Mouse (Mus musculus) kidney, embryonic 16.5 days (tissue): ENCODE data around the gene Kcnh7. TPM values are rescaled to one million over a fixed set of nuclear protein-coding genes. Genes with fewer than 3 reads are reported as not detected.

ENCODE experiments used
- ATAC-seq: fragments of 200-750 bp; cut with Nextera tagmentation; 2 replicates; pipeline ENCODE4 v1.8.0; 2017; ENCODE audit warnings: moderate TSS enrichment; ENCODE audit not compliant: low FRiP score, low TSS enrichment
- H3K27ac ChIP-seq: fragments of 300-500 bp; sonication (generic); 2 replicates; pipeline ENCODE4 v1.5.1; 2014; ENCODE audit warnings: low read length
- H3K27me3 ChIP-seq: fragments of 300-500 bp; sonication (generic); 2 replicates; pipeline ENCODE4 v1.6.1; 2014; ENCODE audit warnings: low read length, control low read depth, mixed read lengths; ENCODE audit not compliant: insufficient read depth
- H3K36me3 ChIP-seq: fragments of 300-500 bp; sonication (generic); 2 replicates; pipeline ENCODE4 v1.6.1; 2014; ENCODE audit warnings: low read length, control low read depth, mixed read lengths; ENCODE audit not compliant: insufficient read depth
- H3K4me1 ChIP-seq: fragments of 300-500 bp; sonication (generic); 2 replicates; pipeline ENCODE4 v1.6.1; 2014; ENCODE audit warnings: low read length, control low read depth, mixed read lengths; ENCODE audit not compliant: insufficient read depth
- H3K4me2 ChIP-seq: fragments of 300-500 bp; sonication (generic); replicated peaks from 2 replicates; pipeline ENCODE4 v1.6.1; 2014; ENCODE audit warnings: low read depth, low read length
- H3K4me3 ChIP-seq: fragments of 300-500 bp; sonication (generic); 2 replicates; pipeline ENCODE4 v1.5.1; 2014; ENCODE audit warnings: mild to moderate bottlenecking, low read length
- H3K9ac ChIP-seq: fragments of 300-500 bp; sonication (generic); replicated peaks from 2 replicates; pipeline ENCODE4 v1.6.1; 2014; ENCODE audit warnings: low read length
- H3K9me3 ChIP-seq: fragments of 300-500 bp; sonication (generic); 2 replicates; pipeline ENCODE4 v1.6.1; 2016; ENCODE audit warnings: low read length, control low read depth
- WGBS: fragments of 180-500 bp; shearing (Covaris S2); extraction: QIAGEN DNeasy Blood & Tissue Kit; methylation state at CpG from one replicate; pipeline ENCODE4 v1.1.7; 2014; 5-methylcytosine and 5-hydroxymethylcytosine counted together
- polyA plus RNA-seq: library from polyadenylated mRNA; unstranded; fragments of >200 nt; fragmentation: Nextera tagmentation; extraction: Ambion mirVana; gene quantifications from 2 replicates; pipeline ENCODE4 v1.2.1, GENCODE M21; 2015

Kcnh7 gene
- polyA plus RNA-seq, 1 experiment from 2014 or later: 1.6 TPM

DNA sequence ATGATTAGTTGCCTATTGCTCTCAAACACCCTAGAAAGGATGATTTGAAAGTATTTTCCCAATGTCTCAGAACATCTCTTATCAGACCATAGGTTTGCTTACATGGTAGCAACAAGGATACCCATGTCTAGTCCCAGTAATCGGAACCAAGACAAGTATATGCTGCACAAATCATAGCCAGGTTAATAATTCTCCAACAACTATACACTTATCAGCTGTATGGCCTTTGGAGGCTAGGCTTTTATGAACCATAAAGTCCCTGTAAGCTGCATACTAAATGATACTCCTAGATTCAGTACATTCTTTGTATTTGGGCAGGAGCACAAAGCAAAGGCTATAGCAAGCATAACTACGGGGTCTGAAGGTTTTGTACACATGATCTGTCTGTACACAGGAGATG lies 78.1 kb downstream of the Kcnh7 start:
- Histone ChIP-seq H3K27ac (no peak overlapping the region), H3K36me3 (no peaks in the 10 kb centered on the region), H3K27me3 (no peaks in the 10 kb centered on the region), H3K4me2 (no peak overlapping the region), H3K4me3 (no peak overlapping the region), H3K4me1 (no peaks in the 10 kb centered on the region), H3K9me3 (no peaks in the 10 kb centered on the region), H3K9ac (no peak overlapping the region)
- 74% methylated on average over 2 of the region's 2 CpGs for WGBS
- no peak for ATAC-seq

DNA sequence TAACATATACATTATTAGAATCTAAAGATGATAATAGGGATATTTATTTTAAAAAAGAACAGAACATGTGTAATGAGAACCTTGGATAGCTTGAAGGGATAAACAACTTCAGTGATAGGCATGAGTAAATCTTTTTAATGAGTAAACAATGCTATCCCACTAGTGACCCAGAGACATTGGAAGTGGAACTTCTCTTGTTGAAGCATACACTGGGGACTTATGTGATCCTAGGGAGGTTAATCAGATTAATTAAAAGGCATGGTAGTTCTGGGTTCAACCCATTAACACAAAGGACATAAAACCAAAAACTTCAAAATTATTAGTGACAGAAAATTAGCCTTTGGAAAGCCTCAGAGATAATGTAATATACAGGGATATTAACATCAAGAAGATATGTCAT lies 84.4 kb downstream of the Kcnh7 start:
- Histone ChIP-seq H3K4me3 (no peak overlapping the region), H3K9ac (no peak overlapping the region), H3K27ac (no peak overlapping the region), H3K9me3 (no peaks in the 10 kb centered on the region), H3K4me1 (no peaks in the 10 kb centered on the region), H3K27me3 (no peaks in the 10 kb centered on the region), H3K4me2 (no peak overlapping the region), H3K36me3 (no peaks in the 10 kb centered on the region)
- ATAC-seq: no peak

DNA sequence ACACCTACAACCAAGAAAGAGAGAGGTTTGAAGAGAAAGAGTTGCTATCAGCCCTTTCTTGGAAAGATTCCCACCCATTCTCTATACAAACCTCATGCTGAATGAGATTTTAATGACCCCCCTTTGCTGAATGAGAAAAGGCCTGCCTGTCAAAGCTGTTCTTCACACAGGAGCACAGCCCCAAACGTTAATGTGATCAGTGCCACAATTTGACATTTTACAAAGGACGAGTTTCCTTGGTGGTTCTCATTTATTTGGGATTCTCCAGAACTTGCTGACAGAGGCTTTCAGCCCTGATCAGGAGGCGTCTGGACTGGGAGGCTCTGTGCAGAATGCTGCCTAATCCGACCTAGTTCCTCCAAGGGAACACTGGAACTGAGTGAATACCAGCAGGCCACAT lies 92.3 kb downstream of the Kcnh7 start:
- no peaks in the 10 kb centered on the region for H3K36me3 ChIP-seq
- WGBS: 59% methylated on average over 4 of the region's 4 CpGs
- no peak overlapping the region for H3K9ac ChIP-seq
- no peaks in the 10 kb centered on the region for H3K4me1 ChIP-seq
- no peak overlapping the region for H3K4me3 ChIP-seq
- no peaks in the 10 kb centered on the region for H3K9me3 ChIP-seq
- no peak for ATAC-seq
- no peaks in the 10 kb centered on the region for H3K27me3 ChIP-seq
- no peak overlapping the region for H3K27ac ChIP-seq
- H3K4me2 ChIP-seq: no peak overlapping the region

DNA sequence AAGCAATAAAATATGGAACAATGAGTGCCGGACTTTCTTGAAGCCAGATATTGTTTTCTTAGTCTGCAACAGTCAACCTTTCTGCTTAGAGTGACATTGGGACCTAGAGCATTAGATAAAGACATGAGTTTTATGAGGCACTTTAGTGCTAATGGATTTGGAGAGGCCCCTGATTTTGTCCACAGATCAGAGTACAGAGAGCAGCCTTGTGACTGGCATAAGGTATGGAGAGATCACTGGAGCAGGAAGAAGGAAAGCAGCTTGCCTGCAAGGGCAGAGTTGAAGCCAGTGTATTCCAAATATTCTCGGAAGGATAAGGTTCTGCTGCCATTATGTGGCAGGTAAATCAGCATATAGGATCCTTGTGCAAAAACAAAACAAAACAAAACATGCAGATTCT lies 93.6 kb downstream of the Kcnh7 start:
- Histone ChIP-seq H3K36me3 (no peaks in the 10 kb centered on the region), H3K9ac (no peak overlapping the region), H3K27ac (no peak overlapping the region), H3K4me1 (no peaks in the 10 kb centered on the region), H3K9me3 (no peaks in the 10 kb centered on the region), H3K4me3 (no peak overlapping the region), H3K27me3 (no peaks in the 10 kb centered on the region), H3K4me2 (no peak overlapping the region)
- WGBS: 47% methylated on average over 2 of the region's 2 CpGs
- no peak for ATAC-seq

DNA sequence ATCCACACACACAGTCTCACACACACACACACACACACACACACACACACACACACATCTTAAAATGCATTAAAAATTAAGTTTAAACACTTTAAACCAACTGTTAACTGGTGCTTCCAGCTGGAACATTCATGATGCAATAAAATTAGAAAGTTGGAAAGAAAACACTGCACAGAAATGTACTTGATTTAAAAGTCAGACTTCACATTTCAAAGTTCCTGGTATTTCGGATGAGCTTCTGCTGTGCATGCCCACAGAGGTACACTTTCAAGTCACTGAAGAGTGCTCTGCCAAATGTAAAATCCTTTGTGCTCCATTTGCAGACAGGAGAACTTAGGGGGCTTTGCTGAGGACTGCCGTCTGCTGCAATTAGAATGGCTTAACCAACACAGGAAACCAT lies 125.7 kb downstream of the Kcnh7 start:
- ATAC-seq: no peak

DNA sequence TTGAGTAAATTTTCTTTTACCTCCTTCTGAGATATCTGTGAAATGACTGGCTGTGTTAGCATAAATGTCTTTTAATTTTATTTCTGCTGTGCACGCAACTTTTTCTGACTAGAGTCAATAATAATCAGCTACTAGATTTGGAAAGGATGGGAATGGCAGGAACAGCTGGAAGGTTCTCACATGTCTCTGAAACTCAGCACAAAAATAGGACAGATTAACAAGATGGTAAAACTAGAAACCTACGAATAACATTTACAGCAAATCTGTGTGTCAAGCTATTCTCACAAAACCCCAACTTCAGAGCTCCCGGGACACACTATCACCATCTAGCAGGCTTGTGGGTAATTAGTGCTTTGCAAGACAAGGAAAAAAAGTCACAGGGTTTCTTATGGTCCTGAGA lies 134.2 kb downstream of the Kcnh7 start:
- no peak for ATAC-seq
- Histone ChIP-seq H3K4me2 (no peak overlapping the region), H3K9ac (no peak overlapping the region), H3K27me3 (no peaks in the 10 kb centered on the region), H3K36me3 (no peaks in the 10 kb centered on the region), H3K4me1 (no peaks in the 10 kb centered on the region), H3K27ac (no peak overlapping the region), H3K4me3 (no peak overlapping the region), H3K9me3 (no peaks in the 10 kb centered on the region)
- WGBS: 86% methylated on average over 3 of the region's 3 CpGs

More for the DNA sequence above, 125.7 kb downstream of the Kcnh7 start:
- Histone ChIP-seq H3K9me3 (no peaks in the 10 kb centered on the region), H3K27ac (no peak overlapping the region), H3K4me1 (no peaks in the 10 kb centered on the region), H3K27me3 (no peaks in the 10 kb centered on the region), H3K4me2 (no peak overlapping the region), H3K4me3 (no peak overlapping the region), H3K9ac (no peak overlapping the region), H3K36me3 (no peaks in the 10 kb centered on the region)
- 84% methylated on average over 2 of the region's 2 CpGs for WGBS

DNA sequence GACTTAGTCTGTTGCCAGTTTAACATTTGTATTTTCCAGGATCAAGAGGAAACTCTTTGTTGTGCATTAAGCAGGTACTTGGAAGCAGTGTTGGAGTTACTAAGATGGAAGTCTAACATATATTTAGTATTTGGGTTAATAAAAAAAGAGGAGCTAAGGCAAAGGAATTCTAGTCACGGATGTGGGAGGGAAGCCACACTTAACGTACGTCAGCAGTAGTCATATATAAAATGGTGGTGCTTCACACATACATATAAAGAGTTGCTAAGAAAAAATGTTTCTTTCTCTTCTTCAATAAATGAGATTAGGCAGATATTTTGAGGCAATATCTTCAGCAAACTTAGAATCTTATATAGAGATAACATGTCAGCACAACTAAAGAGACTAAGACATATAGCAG lies 144.4 kb downstream of the Kcnh7 start:
- Histone ChIP-seq H3K27me3 (no peaks in the 10 kb centered on the region), H3K27ac (no peak overlapping the region), H3K9ac (no peak overlapping the region), H3K36me3 (no peaks in the 10 kb centered on the region), H3K4me2 (no peak overlapping the region), H3K9me3 (no peaks in the 10 kb centered on the region), H3K4me3 (no peak overlapping the region), H3K4me1 (no peaks in the 10 kb centered on the region)
- no peak for ATAC-seq
- WGBS: 85% methylated on average over 3 of the region's 3 CpGs

DNA sequence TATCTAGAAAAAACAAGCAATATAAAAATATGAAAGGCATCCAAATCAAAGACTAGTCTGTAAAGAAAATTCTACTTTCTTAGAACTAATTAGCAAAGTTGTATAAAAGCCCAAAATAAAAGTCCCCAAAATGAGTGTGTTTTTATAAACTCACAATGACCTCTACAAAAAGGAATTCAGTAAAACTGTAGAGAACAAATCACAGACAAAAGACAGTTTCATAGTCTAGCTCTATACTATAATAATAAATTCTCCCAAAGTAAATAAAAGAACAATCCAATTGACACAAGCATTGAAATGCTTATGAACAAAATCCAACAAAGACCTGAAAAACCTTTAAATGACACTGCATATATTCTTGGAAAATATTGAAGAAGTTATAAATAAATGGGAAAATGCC lies 169.2 kb downstream of the Kcnh7 start:
- H3K9ac ChIP-seq: no peak overlapping the region
- no peak overlapping the region for H3K27ac ChIP-seq
- no peak; the same call in 1 of the 2 replicates for ATAC-seq
- H3K36me3 ChIP-seq: no peaks in the 10 kb centered on the region
- no peaks in the 10 kb centered on the region for H3K9me3 ChIP-seq
- no peaks in the 10 kb centered on the region for H3K27me3 ChIP-seq
- no peak overlapping the region for H3K4me3 ChIP-seq
- no peak overlapping the region for H3K4me2 ChIP-seq
- no peaks in the 10 kb centered on the region for H3K4me1 ChIP-seq

DNA sequence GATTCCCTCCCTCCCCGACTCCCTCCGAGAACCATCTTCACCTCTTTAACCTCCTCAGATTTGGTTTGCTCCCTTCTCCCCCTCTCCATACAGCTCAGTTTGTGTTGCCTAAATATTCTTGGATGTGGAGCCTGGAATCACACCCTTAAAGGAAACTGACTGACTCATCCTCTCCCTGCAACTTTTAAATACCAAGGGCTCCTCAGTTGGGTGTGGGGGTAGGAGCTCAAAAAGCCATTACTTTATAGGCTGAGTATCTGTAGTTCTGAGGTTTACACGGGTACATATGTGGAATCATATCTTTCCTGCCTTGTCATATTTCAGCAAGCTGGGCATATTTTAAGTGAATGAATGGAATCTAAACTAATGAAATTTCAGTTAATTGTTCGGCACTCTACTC lies 174.9 kb downstream of the Kcnh7 start:
- Histone ChIP-seq H3K9me3 (no peaks in the 10 kb centered on the region), H3K36me3 (no peaks in the 10 kb centered on the region), H3K27ac (no peak overlapping the region), H3K27me3 (no peaks in the 10 kb centered on the region), H3K4me1 (no peaks in the 10 kb centered on the region), H3K9ac (no peak overlapping the region), H3K4me2 (no peak overlapping the region), H3K4me3 (no peak overlapping the region)
- ATAC-seq: no peak
- WGBS: 83% methylated on average over 4 of the region's 4 CpGs

DNA sequence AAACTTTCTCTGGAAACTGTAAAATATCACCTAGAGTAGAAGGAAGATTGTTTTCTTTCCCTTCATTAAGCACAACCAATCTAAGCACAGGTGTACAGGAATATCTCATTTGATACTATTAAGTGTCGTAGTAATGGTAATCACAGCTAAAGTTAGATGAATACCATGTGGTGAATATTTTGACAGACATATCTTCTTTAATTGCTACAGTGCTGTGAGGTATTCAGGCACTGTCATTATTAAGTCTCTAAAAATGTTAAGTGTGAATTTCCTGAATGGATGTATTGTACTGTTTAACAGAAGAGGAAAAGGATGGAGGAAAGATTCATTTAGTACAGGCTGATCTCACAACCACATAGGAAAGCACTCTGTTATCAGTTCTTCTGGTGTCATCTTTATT lies 181.3 kb downstream of the Kcnh7 start:
- Histone ChIP-seq H3K27ac (no peak overlapping the region), H3K9ac (no peak overlapping the region), H3K4me2 (no peak overlapping the region), H3K36me3 (no peaks in the 10 kb centered on the region), H3K27me3 (no peaks in the 10 kb centered on the region), H3K4me1 (no peaks in the 10 kb centered on the region), H3K9me3 (no peaks in the 10 kb centered on the region), H3K4me3 (no peak overlapping the region)
- WGBS: 81% methylated on average over 1 of the region's 1 CpGs
- no peak for ATAC-seq

DNA sequence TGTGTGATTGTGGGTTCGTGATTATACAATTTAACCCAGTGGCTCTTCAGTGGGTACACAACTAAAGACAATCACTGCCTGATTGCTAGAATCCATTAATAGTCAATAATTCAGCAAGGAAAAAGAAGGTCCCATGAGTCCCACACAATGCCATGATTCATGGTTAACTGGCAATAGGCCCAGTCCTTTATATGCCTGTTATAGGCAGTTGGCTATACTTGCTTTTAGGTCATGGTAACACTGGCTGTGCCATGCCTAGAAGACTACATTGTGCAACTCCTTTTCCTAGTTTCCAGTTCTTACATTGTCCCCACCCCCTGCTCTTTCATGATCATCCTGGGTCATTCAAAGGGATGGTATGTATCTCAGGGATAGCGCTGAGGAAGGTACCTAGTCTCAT lies 186.4 kb downstream of the Kcnh7 start:
- Histone ChIP-seq H3K4me2 (no peak overlapping the region), H3K9ac (no peak overlapping the region), H3K27ac (no peak overlapping the region), H3K4me1 (no peaks in the 10 kb centered on the region), H3K36me3 (no peaks in the 10 kb centered on the region), H3K9me3 (no peaks in the 10 kb centered on the region), H3K4me3 (no peak overlapping the region), H3K27me3 (no peaks in the 10 kb centered on the region)
- 92% methylated on average over 2 of the region's 2 CpGs for WGBS
- ATAC-seq: no peak
